Mouse (Mus musculus) stomach, postnatal 0 days (tissue): ENCODE data around the gene Acd. TPM values are rescaled to one million over a fixed set of nuclear protein-coding genes. Genes with fewer than 3 reads are reported as not detected.
A peak's percentile ranks its signal among the peaks of the same experiment; 100 is the strongest.

ENCODE experiments used
- ATAC-seq: fragments of 200-750 bp; cut with Nextera tagmentation; 2 replicates; pipeline ENCODE4 v1.8.0; 2017; ENCODE audit not compliant: low FRiP score, low TSS enrichment
- DNase-seq: peaks from one replicate; pipeline ENCODE4 v3.0.0-alpha.2; 2016; ENCODE audit warnings: low spot score
- H3K27ac ChIP-seq: fragments of 300-500 bp; sonication (generic); replicated peaks from 2 replicates; pipeline ENCODE4 v1.5.1; 2014; ENCODE audit warnings: mild to moderate bottlenecking, control low read depth
- H3K27me3 ChIP-seq: fragments of 300-500 bp; sonication (generic); 2 replicates; pipeline ENCODE4 v1.6.1; 2014; ENCODE audit warnings: low read length; ENCODE audit not compliant: control insufficient read depth, insufficient read depth
- H3K36me3 ChIP-seq: fragments of 300-500 bp; sonication (generic); 2 replicates; pipeline ENCODE4 v1.6.1; 2014; ENCODE audit warnings: low read length, mixed read lengths; ENCODE audit not compliant: control insufficient read depth, insufficient read depth
- H3K4me1 ChIP-seq: fragments of 300-500 bp; sonication (generic); replicated peaks from 2 replicates; pipeline ENCODE4 v1.6.1; 2014; ENCODE audit warnings: antibody characterized with exemption; ENCODE audit not compliant: control insufficient read depth, insufficient read depth
- H3K4me2 ChIP-seq: fragments of 300-500 bp; sonication (generic); replicated peaks from 2 replicates; pipeline ENCODE4 v1.6.1; 2014; ENCODE audit warnings: low read depth, mild to moderate bottlenecking, control low read depth, moderate library complexity
- H3K4me3 ChIP-seq: fragments of 300-500 bp; sonication (generic); 2 replicates; pipeline ENCODE4 v1.5.1; 2014; ENCODE audit warnings: low read depth, low read length, control low read depth
- H3K9ac ChIP-seq: fragments of 300-500 bp; sonication (generic); 2 replicates; pipeline ENCODE4 v1.6.1; 2014; ENCODE audit warnings: mild to moderate bottlenecking, low read length, control low read depth, mixed read lengths
- H3K9me3 ChIP-seq: fragments of 300-500 bp; sonication (generic); 2 replicates; pipeline ENCODE4 v1.6.1; 2016; ENCODE audit warnings: low read length; ENCODE audit not compliant: control insufficient read depth
- CTCF ChIP-seq: IDR thresholded peaks from 2 replicates; pipeline ENCODE4 v1.5.1; 2016; ENCODE audit warnings: antibody characterized with exemption, low read depth, mild to moderate bottlenecking, moderate library complexity
- EP300 ChIP-seq: optimal IDR thresholded peaks from 2 replicates; pipeline ENCODE3; 2016; ENCODE audit warnings: antibody characterized with exemption
- WGBS: fragments of 180-500 bp; shearing (Covaris S2); extraction: QIAGEN DNeasy Blood & Tissue Kit; methylation state at CpG from one replicate; pipeline ENCODE4 v1.1.7; 2014; 5-methylcytosine and 5-hydroxymethylcytosine counted together
- polyA plus RNA-seq: library from polyadenylated mRNA; unstranded; fragments of >200 nt; fragmentation: Nextera tagmentation; extraction: Ambion mirVana; gene quantifications from 2 replicates; pipeline ENCODE4 v1.2.1, GENCODE M21; 2015

Gene Acd
- polyA plus RNA-seq, 1 experiment from 2014 or later, result 26.7 TPM

GRCm38 (mm10) chr8:105704955-105705354 is 4.1 kb upstream of the Acd start:
- Histone ChIP-seq H3K9me3 (no peaks in the 10 kb centered on the region), H3K4me2 (no peak overlapping the region), H3K4me1 (peaks cover 7% of the 10 kb centered on the region; the same call in 1 of the 2 replicates), H3K36me3 (peaks cover 8% of the 10 kb centered on the region), H3K4me3 (no peak overlapping the region), H3K9ac (no peak overlapping the region), H3K27ac (no peak overlapping the region), H3K27me3 (no peaks in the 10 kb centered on the region)
- ATAC-seq (no peak), DNase-seq (no peak)
- TF ChIP-seq CTCF (no peak), EP300 (no peak)
- 88% methylated on average over 6 of the region's 6 CpGs for WGBS

GRCm38 (mm10) chr8:105704146-105704812 is 3.4 kb upstream of the Acd start:
- ATAC-seq, result no peak
- H3K27ac ChIP-seq, result no peak overlapping the region
- no peak overlapping the region for H3K9ac ChIP-seq
- TF ChIP-seq CTCF, result no peak
- TF ChIP-seq EP300, result no peak
- no peak for DNase-seq
- H3K36me3 ChIP-seq, result peaks cover 8% of the 10 kb centered on the region
- no peaks in the 10 kb centered on the region for H3K9me3 ChIP-seq
- 92% methylated on average over 34 of the region's 34 CpGs for WGBS
- H3K27me3 ChIP-seq, result no peaks in the 10 kb centered on the region
- H3K4me1 ChIP-seq, result peaks cover 7% of the 10 kb centered on the region; the same call in 1 of the 2 replicates
- no peak overlapping the region for H3K4me2 ChIP-seq
- no peak overlapping the region for H3K4me3 ChIP-seq

- Histone ChIP-seq H3K4me3 (no peak overlapping the region), H3K27me3 (no peaks in the 10 kb centered on the region), H3K27ac (no peak overlapping the region), H3K4me1 (peaks cover 7% of the 10 kb centered on the region; the same call in 1 of the 2 replicates), H3K9ac (no peak overlapping the region), H3K36me3 (peaks cover 12% of the 10 kb centered on the region), H3K9me3 (no peaks in the 10 kb centered on the region), H3K4me2 (no peak overlapping the region)
- no peak for DNase-seq
- WGBS, result 91% methylated on average over 24 of the region's 24 CpGs
- ATAC-seq, result no peak
- TF ChIP-seq CTCF, result no peak
- TF ChIP-seq EP300, result no peak
These were observed 2.0 kb upstream of the Acd start for GRCm38 (mm10) chr8:105702731-105703415.

GRCm38 (mm10) chr8:105702001-105702401 is 1.1 kb upstream of the Acd start:
- 41% methylated on average over 18 of the region's 18 CpGs for WGBS

GRCm38 (mm10) chr8:105700566-105700965 is 336 bp downstream of the Acd start:
- H3K27ac ChIP-seq, result peak overlapping the region; percentile 89
- under 1% methylated on average over 21 of the region's 21 CpGs for WGBS
- H3K36me3 ChIP-seq, result peaks cover 12% of the 10 kb centered on the region
- H3K27me3 ChIP-seq, result no peaks in the 10 kb centered on the region
- peak overlapping the region; percentile 87 for H3K4me2 ChIP-seq
- H3K4me1 ChIP-seq, result peaks cover 7% of the 10 kb centered on the region; the same call in 1 of the 2 replicates
- no peak for DNase-seq
- no peaks in the 10 kb centered on the region for H3K9me3 ChIP-seq
- no peak for TF ChIP-seq CTCF
- TF ChIP-seq EP300, result no peak
- H3K9ac ChIP-seq, result peak overlapping the region; percentile 66
- ATAC-seq, result peak; percentile 34
- peak overlapping the region; percentile 69 for H3K4me3 ChIP-seq

More at GRCm38 (mm10) chr8:105702001-105702401, 1.1 kb upstream of the Acd start:
- Histone ChIP-seq H3K4me2 (peak overlapping the region; percentile 87), H3K36me3 (peaks cover 12% of the 10 kb centered on the region), H3K9ac (peak overlapping the region; percentile 14; the same call in 1 of the 2 replicates), H3K9me3 (no peaks in the 10 kb centered on the region), H3K27me3 (no peaks in the 10 kb centered on the region), H3K27ac (peak overlapping the region; percentile 37; the same call in 1 of the 2 replicates), H3K4me3 (peak overlapping the region; percentile 69), H3K4me1 (peaks cover 7% of the 10 kb centered on the region; the same call in 1 of the 2 replicates)
- no peak for DNase-seq
- no peak for TF ChIP-seq CTCF
- no peak for TF ChIP-seq EP300
- no peak for ATAC-seq
